Mouse (Mus musculus): ENCODE measurements around the gene Pgbd1. TPM values are rescaled to one million over a fixed set of nuclear protein-coding genes. Genes with fewer than 3 reads are reported as not detected.
A peak's percentile ranks its signal among the peaks of the same experiment; 100 is the strongest.

Pgbd1 gene
- total and polyA plus RNA-seq, 3 experiments, result 0.22 to 5.9 (median 4.9) TPM

- TF ChIP-seq GATA1 (IDR thresholded peaks at IDR 0.05; ENCODE audit: borderline replicate concordance, low read length), result no peak
- TF ChIP-seq GATA2 (IDR thresholded peaks at IDR 0.05; ENCODE audit: borderline replicate concordance, low read depth, low read length), result no peak
- no peak for TF ChIP-seq POLR2AphosphoS5 (IDR thresholded peaks at IDR 0.05; ENCODE audit: insufficient replicate concordance, low read depth, low read length)
- no peak for TF ChIP-seq CTCF (IDR thresholded peaks at IDR 0.05; ENCODE audit: low read depth, low read length)
- TF ChIP-seq TAL1 (conservative IDR thresholded peaks at IDR 0.05; ENCODE audit: low read depth, low read length), result no peak
- Histone ChIP-seq H3K9me3 (replicated peaks) (no peaks in the 10 kb centered on the region), H3K4me1 (ENCODE audit: insufficient read depth, low read depth, low read length) (peaks cover 14% of the 10 kb centered on the region), H3K4me3 (ENCODE audit: low read depth, low read length) (peak overlapping the region; percentile 75), H3K36me3 (replicated peaks) (peaks cover 35% of the 10 kb centered on the region), H3K27me3 (ENCODE audit: insufficient read depth, low read length) (peaks cover 5% of the 10 kb centered on the region; the same call in 1 of the 2 replicates)
- ATAC-seq (ENCODE audit: extremely low read depth, insufficient number of reproducible peaks, low FRiP score, poor library complexity, severe bottlenecking), result no peak
- DNase-seq (ENCODE audit: low spot score), result no peak
These were observed 12.2 kb upstream of the Pgbd1 start for GRCm38 (mm10) chr13:21453042-21453441.

DNA sequence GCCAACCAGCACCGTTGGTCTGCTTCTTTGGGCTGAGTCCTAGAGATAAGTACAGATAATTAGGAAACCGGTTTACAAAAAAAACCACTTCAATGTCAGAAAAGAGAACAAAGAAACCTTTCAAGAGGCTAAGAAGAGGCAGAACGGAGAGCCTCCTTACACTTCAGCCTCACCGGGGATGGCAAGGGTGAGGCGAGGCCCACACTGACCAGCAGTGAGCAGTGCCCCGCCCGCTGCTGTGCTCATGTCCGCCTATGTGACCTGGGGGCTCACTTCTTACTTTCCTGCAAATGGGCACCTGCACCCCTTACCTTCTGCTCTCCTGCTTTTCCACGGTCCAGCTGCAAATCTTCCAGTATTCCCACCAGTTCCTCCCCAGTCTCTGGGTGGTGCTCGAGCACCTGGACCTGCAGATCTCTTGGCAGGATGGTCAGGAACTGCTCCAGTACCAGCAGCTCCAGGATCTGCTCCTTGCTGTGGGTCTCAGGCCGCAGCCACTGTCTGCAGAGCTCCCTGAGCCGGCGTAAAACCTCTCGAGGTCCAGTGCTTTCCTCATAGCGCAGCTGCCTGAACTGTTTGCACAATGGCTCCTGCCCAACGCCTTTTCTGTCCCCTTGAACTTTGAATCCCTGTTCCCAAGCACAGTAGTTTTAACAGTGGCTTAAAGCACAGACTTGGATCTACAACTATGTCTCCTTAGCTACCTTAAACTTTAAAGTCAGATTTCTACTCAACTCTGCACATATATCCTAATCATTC, 7.2 kb upstream of the Pgbd1 start:
- H3K36me3 ChIP-seq (replicated peaks), result peaks cover 83% of the 10 kb centered on the region

GRCm38 (mm10) chr13:21446796-21447195, 5.9 kb upstream of the Pgbd1 start:
- TF ChIP-seq CTCF (IDR thresholded peaks at IDR 0.05; ENCODE audit: low read depth, low read length) (no peak), GATA2 (IDR thresholded peaks at IDR 0.05; ENCODE audit: borderline replicate concordance, low read depth, low read length) (no peak), TAL1 (conservative IDR thresholded peaks at IDR 0.05; ENCODE audit: low read depth, low read length) (no peak), POLR2AphosphoS5 (IDR thresholded peaks at IDR 0.05; ENCODE audit: insufficient replicate concordance, low read depth, low read length) (no peak), GATA1 (IDR thresholded peaks at IDR 0.05; ENCODE audit: borderline replicate concordance, low read length) (no peak)
- H3K4me1 ChIP-seq (ENCODE audit: insufficient read depth, low read depth, low read length), result 0 out of 2 replicates have a peak, but pooled peaks cover 2% of the 10 kb centered on the region
- H3K36me3 ChIP-seq (replicated peaks), result peaks cover 86% of the 10 kb centered on the region
- no peaks in the 10 kb centered on the region for H3K9me3 ChIP-seq (replicated peaks)
- DNase-seq (ENCODE audit: low spot score) (no peak), ATAC-seq (ENCODE audit: extremely low read depth, insufficient number of reproducible peaks, low FRiP score, poor library complexity, severe bottlenecking) (no peak)
- no peak overlapping the region for H3K4me3 ChIP-seq (ENCODE audit: low read depth, low read length)
- H3K27me3 ChIP-seq (ENCODE audit: insufficient read depth, low read length), result no peaks in the 10 kb centered on the region

More for the DNA sequence above, 7.2 kb upstream of the Pgbd1 start:
- DNase-seq (ENCODE audit: low spot score) (no peak), ATAC-seq (ENCODE audit: extremely low read depth, insufficient number of reproducible peaks, low FRiP score, poor library complexity, severe bottlenecking) (no peak)
- no peak overlapping the region for H3K4me3 ChIP-seq (ENCODE audit: low read depth, low read length)
- TF ChIP-seq POLR2AphosphoS5 (IDR thresholded peaks at IDR 0.05; ENCODE audit: insufficient replicate concordance, low read depth, low read length), result no peak
- TF ChIP-seq CTCF (IDR thresholded peaks at IDR 0.05; ENCODE audit: low read depth, low read length), result no peak
- no peak for TF ChIP-seq GATA1 (IDR thresholded peaks at IDR 0.05; ENCODE audit: borderline replicate concordance, low read length)
- TF ChIP-seq TAL1 (conservative IDR thresholded peaks at IDR 0.05; ENCODE audit: low read depth, low read length), result no peak
- TF ChIP-seq GATA2 (IDR thresholded peaks at IDR 0.05; ENCODE audit: borderline replicate concordance, low read depth, low read length), result no peak
- no peaks in the 10 kb centered on the region for H3K9me3 ChIP-seq (replicated peaks)
- peaks cover 9% of the 10 kb centered on the region for H3K4me1 ChIP-seq (ENCODE audit: insufficient read depth, low read depth, low read length)
- no peaks in the 10 kb centered on the region for H3K27me3 ChIP-seq (ENCODE audit: insufficient read depth, low read length)

DNA sequence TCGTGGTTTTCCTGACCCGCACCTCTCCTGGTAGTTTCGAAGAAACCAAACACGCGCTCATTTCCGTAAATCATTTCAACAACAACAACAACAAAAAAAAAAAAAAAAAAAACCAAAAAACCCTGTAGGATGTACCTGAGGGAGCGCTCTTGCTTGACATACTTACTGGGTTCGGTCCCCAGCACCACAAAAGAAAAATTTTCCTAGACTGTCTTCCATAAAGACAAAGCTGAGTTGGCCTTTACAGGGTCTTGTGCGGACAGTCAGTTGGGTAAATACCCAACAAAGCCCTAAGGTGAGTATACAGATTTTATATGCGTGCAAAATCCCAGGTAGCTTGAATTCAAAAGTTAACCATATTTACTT, 332 bp upstream of the Pgbd1 start:
- peaks cover 11% of the 10 kb centered on the region for H3K4me1 ChIP-seq (ENCODE audit: insufficient read depth, low read depth, low read length)
- peaks cover 36% of the 10 kb centered on the region for H3K36me3 ChIP-seq (replicated peaks)
- ATAC-seq (ENCODE audit: extremely low read depth, insufficient number of reproducible peaks, low FRiP score, poor library complexity, severe bottlenecking) (no peak), DNase-seq (ENCODE audit: low spot score) (no peak)
- no peaks in the 10 kb centered on the region for H3K27me3 ChIP-seq (ENCODE audit: insufficient read depth, low read length)
- peak overlapping the region; percentile 70 for H3K4me3 ChIP-seq (ENCODE audit: low read depth, low read length)
- no peaks in the 10 kb centered on the region for H3K9me3 ChIP-seq (replicated peaks)
- TF ChIP-seq GATA1 (IDR thresholded peaks at IDR 0.05; ENCODE audit: borderline replicate concordance, low read length) (no peak), POLR2AphosphoS5 (IDR thresholded peaks at IDR 0.05; ENCODE audit: insufficient replicate concordance, low read depth, low read length) (no peak), CTCF (IDR thresholded peaks at IDR 0.05; ENCODE audit: low read depth, low read length) (no peak), GATA2 (IDR thresholded peaks at IDR 0.05; ENCODE audit: borderline replicate concordance, low read depth, low read length) (no peak), TAL1 (conservative IDR thresholded peaks at IDR 0.05; ENCODE audit: low read depth, low read length) (no peak)

DNA sequence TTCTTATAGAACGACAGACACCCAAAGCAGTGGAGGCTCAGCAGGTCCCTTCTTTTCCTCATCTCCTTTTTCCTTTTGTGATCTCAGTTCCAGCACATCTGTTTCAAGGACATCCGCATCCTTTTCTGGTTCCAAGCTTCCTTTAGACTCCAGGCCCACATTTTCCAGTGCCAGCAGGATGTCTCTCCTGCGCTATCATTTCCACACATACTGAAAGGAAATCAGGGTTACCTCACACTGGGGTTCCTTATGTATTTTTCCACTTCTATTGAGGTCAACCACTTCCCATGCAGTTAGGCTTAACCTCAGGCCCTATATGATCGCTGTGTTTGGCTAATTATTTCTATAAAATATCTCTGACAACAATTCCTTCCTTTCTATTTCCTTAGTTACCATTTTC, 5.4 kb downstream of the Pgbd1 start:
- peaks cover 11% of the 10 kb centered on the region for H3K36me3 ChIP-seq (replicated peaks)
- TF ChIP-seq CTCF (IDR thresholded peaks at IDR 0.05; ENCODE audit: low read depth, low read length), result no peak
- no peak for TF ChIP-seq GATA2 (IDR thresholded peaks at IDR 0.05; ENCODE audit: borderline replicate concordance, low read depth, low read length)
- TF ChIP-seq TAL1 (conservative IDR thresholded peaks at IDR 0.05; ENCODE audit: low read depth, low read length), result no peak
- no peak for TF ChIP-seq GATA1 (IDR thresholded peaks at IDR 0.05; ENCODE audit: borderline replicate concordance, low read length)
- no peak for TF ChIP-seq POLR2AphosphoS5 (IDR thresholded peaks at IDR 0.05; ENCODE audit: insufficient replicate concordance, low read depth, low read length)
- H3K9me3 ChIP-seq (replicated peaks), result no peaks in the 10 kb centered on the region
- DNase-seq (ENCODE audit: low spot score) (no peak), ATAC-seq (ENCODE audit: extremely low read depth, insufficient number of reproducible peaks, low FRiP score, poor library complexity, severe bottlenecking) (no peak)
- H3K27me3 ChIP-seq (ENCODE audit: insufficient read depth, low read length), result no peaks in the 10 kb centered on the region
- H3K4me1 ChIP-seq (ENCODE audit: insufficient read depth, low read depth, low read length), result peaks cover 6% of the 10 kb centered on the region; the same call in 1 of the 2 replicates
- H3K4me3 ChIP-seq (ENCODE audit: low read depth, low read length), result no peak overlapping the region

GRCm38 (mm10) chr13:21427631-21428030, 13.2 kb downstream of the Pgbd1 start:
- no peaks in the 10 kb centered on the region for H3K4me1 ChIP-seq (ENCODE audit: insufficient read depth, low read depth, low read length)
- TF ChIP-seq POLR2AphosphoS5 (IDR thresholded peaks at IDR 0.05; ENCODE audit: insufficient replicate concordance, low read depth, low read length) (no peak), CTCF (IDR thresholded peaks at IDR 0.05; ENCODE audit: low read depth, low read length) (no peak)
- H3K4me3 ChIP-seq (ENCODE audit: low read depth, low read length), result no peak overlapping the region
- H3K27me3 ChIP-seq (ENCODE audit: insufficient read depth, low read length), result no peaks in the 10 kb centered on the region
- DNase-seq (ENCODE audit: low spot score) (no peak), ATAC-seq (ENCODE audit: extremely low read depth, insufficient number of reproducible peaks, low FRiP score, poor library complexity, severe bottlenecking) (no peak)
- H3K9me3 ChIP-seq (replicated peaks), result no peaks in the 10 kb centered on the region
- no peaks in the 10 kb centered on the region for H3K36me3 ChIP-seq (replicated peaks)

Measured in G1E (cell line).